Mouse (Mus musculus) embryonic facial prominence, embryonic 13.5 days (tissue): ENCODE measurements around the gene Dalrd3. TPM values are rescaled to one million over a fixed set of nuclear protein-coding genes. Genes with fewer than 3 reads are reported as not detected.

Experiments
- ATAC-seq: fragments of 200-750 bp; cut with Nextera tagmentation; 2 replicates; pipeline ENCODE4 v1.8.0; 2017; ENCODE audit warnings: low read depth; ENCODE audit not compliant: insufficient number of reproducible peaks, insufficient read depth, low FRiP score, low TSS enrichment
- H3K27ac ChIP-seq: fragments of 300-500 bp; sonication (generic); 2 replicates; pipeline ENCODE4 v1.5.1; 2015; ENCODE audit warnings: moderate library complexity, mild to moderate bottlenecking, inconsistent platforms
- H3K27me3 ChIP-seq: fragments of 300-500 bp; sonication (generic); 2 replicates; pipeline ENCODE4 v1.6.1; 2015; ENCODE audit warnings: mild to moderate bottlenecking, inconsistent platforms
- H3K36me3 ChIP-seq: fragments of 300-500 bp; sonication (generic); 2 replicates; pipeline ENCODE4 v1.6.1; 2015; ENCODE audit warnings: mild to moderate bottlenecking, inconsistent platforms
- H3K4me1 ChIP-seq: fragments of 300-500 bp; sonication (generic); 2 replicates; pipeline ENCODE4 v1.6.1; 2015; ENCODE audit warnings: inconsistent platforms
- H3K4me2 ChIP-seq: fragments of 300-500 bp; sonication (generic); 2 replicates; pipeline ENCODE4 v1.6.1; 2015; ENCODE audit warnings: moderate library complexity, mild to moderate bottlenecking, inconsistent platforms
- H3K4me3 ChIP-seq: fragments of 300-500 bp; sonication (generic); 2 replicates; pipeline ENCODE4 v1.5.1; 2015; ENCODE audit warnings: mild to moderate bottlenecking, inconsistent platforms
- H3K9ac ChIP-seq: fragments of 300-500 bp; sonication (generic); 2 replicates; pipeline ENCODE4 v1.6.1; 2015; ENCODE audit warnings: mild to moderate bottlenecking, inconsistent platforms
- H3K9me3 ChIP-seq: fragments of 300-500 bp; sonication (generic); 2 replicates; pipeline ENCODE4 v1.6.1; 2016; ENCODE audit warnings: inconsistent platforms
- WGBS: fragments of 180-500 bp; shearing (Covaris S2); methylation state at CpG from one replicate; pipeline ENCODE4 v1.1.7; 2015; ENCODE audit warnings: mixed read lengths; 5-methylcytosine and 5-hydroxymethylcytosine counted together
- polyA plus RNA-seq: library from polyadenylated mRNA; unstranded; fragments of >200 nt; fragmentation: Nextera tagmentation; extraction: Ambion mirVana; gene quantifications from 2 replicates; pipeline ENCODE4 v1.2.1, GENCODE M21; 2015

Dalrd3 gene
- polyA plus RNA-seq, 1 experiment from 2014 or later: 185 TPM

DNA sequence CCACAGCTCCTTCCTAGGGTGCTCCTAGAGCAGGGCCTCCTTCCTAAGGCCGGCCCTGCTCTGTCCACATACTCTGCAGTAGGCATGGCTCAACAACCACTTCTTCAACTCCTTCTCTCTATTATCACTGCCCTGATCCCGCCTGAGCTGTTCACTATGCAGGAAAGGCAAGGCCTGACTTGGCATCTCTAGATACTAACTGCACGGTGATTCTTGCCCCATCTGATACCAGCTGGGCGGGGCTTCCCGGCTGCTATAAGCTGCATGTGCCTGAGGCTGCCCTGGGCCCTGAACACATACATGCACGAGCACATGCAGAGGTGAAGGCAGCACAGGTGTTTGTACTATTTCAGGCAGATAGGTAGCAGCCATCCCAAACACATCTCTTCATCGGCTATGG is 5.6 kb upstream of the Dalrd3 start:
- Histone ChIP-seq H3K9ac (peak overlapping the region; percentile 32; the same call in 1 of the 2 replicates), H3K4me3 (no peak overlapping the region), H3K4me1 (peaks cover 37% of the 10 kb centered on the region), H3K36me3 (peaks cover 53% of the 10 kb centered on the region), H3K27me3 (no peaks in the 10 kb centered on the region), H3K4me2 (no peak overlapping the region), H3K9me3 (no peaks in the 10 kb centered on the region), H3K27ac (no peak overlapping the region)
- ATAC-seq: no peak
- 79% methylated on average over 7 of the region's 7 CpGs for WGBS

DNA sequence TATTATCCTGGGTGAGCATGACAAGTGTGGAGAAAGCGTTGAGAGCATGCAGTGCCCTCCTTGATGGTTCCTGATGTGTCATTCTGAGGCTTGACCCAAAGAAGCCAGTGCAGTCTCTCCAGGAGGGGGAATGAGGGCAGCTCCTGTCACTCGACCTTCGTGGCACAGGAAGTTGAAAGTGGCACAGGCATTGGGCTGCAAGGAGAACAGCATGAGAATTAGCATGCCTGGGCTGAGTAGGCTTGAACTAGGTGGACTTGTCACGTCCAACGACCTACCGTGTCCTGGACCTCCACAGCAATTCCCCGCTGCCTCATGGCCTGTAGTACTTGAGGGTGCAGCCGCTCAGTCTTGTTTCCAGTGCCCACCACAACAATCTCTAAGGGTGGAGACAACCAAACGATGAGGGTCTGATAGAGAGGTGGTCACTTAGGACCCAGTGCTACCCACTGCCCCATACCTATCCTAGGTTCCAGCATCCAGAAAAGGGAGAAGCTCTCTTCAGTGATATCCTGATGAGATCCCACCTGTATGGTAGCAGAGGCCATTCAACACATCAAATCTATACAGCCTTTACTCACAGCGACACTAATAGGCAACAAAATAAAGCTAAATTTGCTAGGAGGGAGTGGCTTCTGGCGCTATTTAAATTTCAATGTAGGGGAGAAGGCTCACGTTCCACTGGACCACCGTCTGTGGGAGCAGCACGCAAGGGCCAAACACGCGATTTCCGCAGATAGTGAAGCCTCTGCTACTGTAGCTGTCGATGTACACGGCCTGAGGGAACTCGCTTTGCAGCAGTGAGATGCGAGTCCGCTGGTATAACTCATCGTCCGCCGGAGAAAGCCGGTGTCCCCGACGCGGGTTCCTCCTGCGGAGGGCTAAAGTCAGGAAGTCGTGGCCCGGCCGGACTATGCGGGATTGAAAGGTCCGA is 3.5 kb upstream of the Dalrd3 start:
- peaks cover 54% of the 10 kb centered on the region for H3K4me1 ChIP-seq

DNA sequence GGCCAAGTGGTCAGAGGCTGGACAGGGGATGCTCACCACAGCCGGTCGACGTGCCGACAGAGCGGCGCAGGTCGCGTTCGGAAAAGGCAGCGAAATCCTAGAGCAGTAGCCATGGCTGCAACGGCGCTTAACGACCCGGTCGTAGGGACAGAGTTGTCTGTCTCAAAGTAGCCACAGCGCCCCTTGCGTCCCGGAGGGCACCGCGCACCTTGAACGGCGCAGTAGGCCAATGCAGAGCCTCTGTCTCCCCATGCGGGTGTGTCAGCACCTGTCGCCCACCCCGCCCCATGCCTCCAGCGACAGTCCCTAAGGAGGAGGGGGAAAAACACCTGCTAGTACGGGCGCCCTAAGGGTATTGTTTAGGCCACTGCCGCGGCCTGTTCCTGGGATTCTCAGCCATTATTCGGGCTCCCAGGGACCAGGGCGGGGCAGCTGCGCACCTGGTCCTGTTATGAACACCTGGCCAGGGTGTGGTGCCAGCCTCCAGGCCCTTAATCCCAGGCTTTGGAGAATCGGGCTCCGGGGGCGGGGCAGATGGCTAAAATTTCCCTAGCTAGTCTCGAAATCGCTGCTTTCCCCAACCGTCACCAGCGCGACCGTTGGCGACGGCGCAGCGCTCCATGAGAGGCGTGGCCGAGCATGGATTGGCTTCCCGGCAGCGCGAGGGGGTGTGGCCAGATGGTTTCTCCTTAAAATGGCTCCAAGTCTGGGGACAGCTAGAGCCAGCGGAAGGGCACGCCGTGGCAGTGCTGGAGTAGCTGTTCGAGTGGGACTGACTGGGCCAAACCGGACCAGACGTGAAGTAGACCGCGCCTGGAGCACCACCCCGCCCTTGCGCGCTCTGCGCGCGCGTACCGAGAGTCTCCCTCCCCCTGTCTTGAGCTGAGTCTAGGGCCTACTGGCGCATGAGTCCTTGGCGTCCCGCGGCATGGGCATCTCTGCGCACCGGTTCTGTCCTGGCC is 2.6 kb upstream of the Dalrd3 start, which contains the start of gene Ndufaf3:
Gene Ndufaf3 (minus strand): TSS at position 620 of the 962 bp plus-strand sequence.
- Histone ChIP-seq H3K4me1 (peaks cover 48% of the 10 kb centered on the region), H3K9ac (peak within 1 kb of the TSS; percentile 87), H3K27me3 (no peaks in the 10 kb centered on the region), H3K9me3 (no peaks in the 10 kb centered on the region), H3K27ac (peak within 1 kb of the TSS; percentile 92), H3K4me3 (peak within 1 kb of the TSS; percentile 74), H3K36me3 (peaks cover 53% of the 10 kb centered on the region), H3K4me2 (peak within 1 kb of the TSS; percentile 97)
- ATAC-seq: peak; percentile 72
- WGBS: under 1% methylated on average over 73 of the region's 73 CpGs

More for the DNA sequence above, 3.5 kb upstream of the Dalrd3 start:
- WGBS: 13% methylated on average over 35 of the region's 35 CpGs
- no peaks in the 10 kb centered on the region for H3K9me3 ChIP-seq
- peak overlapping the region; percentile 97 for H3K4me2 ChIP-seq
- H3K27ac ChIP-seq: peak overlapping the region; percentile 92
- no peaks in the 10 kb centered on the region for H3K27me3 ChIP-seq
- H3K4me3 ChIP-seq: peak overlapping the region; percentile 74
- ATAC-seq: no peak
- peaks cover 53% of the 10 kb centered on the region for H3K36me3 ChIP-seq
- H3K9ac ChIP-seq: peak overlapping the region; percentile 87

GRCm38 (mm10) chr9:108567931-108568419 is 1.7 kb upstream of the Dalrd3 start:
- H3K4me1 ChIP-seq: peaks cover 48% of the 10 kb centered on the region
- H3K27me3 ChIP-seq: no peaks in the 10 kb centered on the region
- WGBS: 7% methylated on average over 18 of the region's 18 CpGs
- H3K4me2 ChIP-seq: peak overlapping the region; percentile 97
- peaks cover 54% of the 10 kb centered on the region for H3K36me3 ChIP-seq
- peak overlapping the region; percentile 92 for H3K27ac ChIP-seq
- no peaks in the 10 kb centered on the region for H3K9me3 ChIP-seq
- peak overlapping the region; percentile 74 for H3K4me3 ChIP-seq
- ATAC-seq: no peak
- H3K9ac ChIP-seq: peak overlapping the region; percentile 87

- H3K27me3 ChIP-seq: no peaks in the 10 kb centered on the region
- peaks cover 54% of the 10 kb centered on the region for H3K36me3 ChIP-seq
- H3K9me3 ChIP-seq: no peaks in the 10 kb centered on the region
- 72% methylated on average over 17 of the region's 17 CpGs for WGBS
- H3K27ac ChIP-seq: peak overlapping the region; percentile 92; the same call in 1 of the 2 replicates
- peak overlapping the region; percentile 87; the same call in 1 of the 2 replicates for H3K9ac ChIP-seq
- ATAC-seq: no peak
- peak overlapping the region; percentile 97 for H3K4me2 ChIP-seq
- H3K4me3 ChIP-seq: peak overlapping the region; percentile 74
- peaks cover 48% of the 10 kb centered on the region for H3K4me1 ChIP-seq
Observed at GRCm38 (mm10) chr9:108568511-108568921, 1.2 kb upstream of the Dalrd3 start.

- Histone ChIP-seq H3K9me3 (no peaks in the 10 kb centered on the region), H3K4me2 (peak overlapping the region; percentile 99), H3K9ac (peak overlapping the region; percentile 78), H3K36me3 (peaks cover 54% of the 10 kb centered on the region), H3K27me3 (no peaks in the 10 kb centered on the region), H3K4me3 (peak overlapping the region; percentile 68), H3K27ac (peak overlapping the region; percentile 73), H3K4me1 (peaks cover 58% of the 10 kb centered on the region)
- ATAC-seq: no peak
- 3% methylated on average over 40 of the region's 40 CpGs for WGBS
Observed at GRCm38 (mm10) chr9:108570207-108570896, 666 bp downstream of the Dalrd3 start.

GRCm38 (mm10) chr9:108571401-108571973 is 1.8 kb downstream of the Dalrd3 start:
- no peak for ATAC-seq
- H3K9me3 ChIP-seq: no peaks in the 10 kb centered on the region
- H3K36me3 ChIP-seq: peaks cover 58% of the 10 kb centered on the region
- no peak overlapping the region for H3K4me2 ChIP-seq
- no peak overlapping the region for H3K4me3 ChIP-seq
- peaks cover 61% of the 10 kb centered on the region for H3K4me1 ChIP-seq
- 92% methylated on average over 16 of the region's 16 CpGs for WGBS
- no peak overlapping the region for H3K27ac ChIP-seq
- no peaks in the 10 kb centered on the region for H3K27me3 ChIP-seq
- no peak overlapping the region for H3K9ac ChIP-seq

DNA sequence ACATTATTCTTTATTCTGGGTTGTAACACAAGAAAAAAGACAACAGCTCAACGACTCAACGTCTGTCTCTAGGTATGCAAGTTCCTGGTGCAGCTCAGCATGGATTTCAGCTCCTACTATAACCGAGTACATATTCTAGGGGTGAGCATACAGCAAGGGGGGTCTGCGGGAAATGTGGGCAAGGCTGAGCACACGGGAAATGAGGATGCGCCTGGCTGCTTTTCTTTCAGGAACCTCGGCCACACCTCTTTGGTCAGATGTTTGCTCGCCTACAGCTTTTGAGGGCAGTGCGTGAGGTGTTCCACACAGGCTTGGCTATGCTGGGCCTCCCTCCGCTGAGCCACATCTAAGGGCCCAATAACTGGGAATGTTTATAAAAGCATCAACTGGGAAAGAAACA is 2.6 kb downstream of the Dalrd3 start:
- Histone ChIP-seq H3K4me3 (no peak overlapping the region), H3K27me3 (no peaks in the 10 kb centered on the region), H3K9me3 (no peaks in the 10 kb centered on the region), H3K4me1 (peaks cover 69% of the 10 kb centered on the region), H3K4me2 (no peak overlapping the region), H3K9ac (no peak overlapping the region), H3K27ac (no peak overlapping the region), H3K36me3 (peaks cover 58% of the 10 kb centered on the region)
- no peak for ATAC-seq
- 88% methylated on average over 10 of the region's 10 CpGs for WGBS

- Histone ChIP-seq H3K27me3 (no peaks in the 10 kb centered on the region), H3K9ac (no peak overlapping the region), H3K4me1 (peaks cover 65% of the 10 kb centered on the region), H3K4me2 (no peak overlapping the region), H3K4me3 (no peak overlapping the region), H3K27ac (no peak overlapping the region), H3K9me3 (no peaks in the 10 kb centered on the region), H3K36me3 (peaks cover 58% of the 10 kb centered on the region)
- ATAC-seq: no peak
- WGBS: 52% methylated on average over 26 of the region's 26 CpGs
Observed at GRCm38 (mm10) chr9:108573774-108574690, 4.3 kb downstream of the Dalrd3 start.

DNA sequence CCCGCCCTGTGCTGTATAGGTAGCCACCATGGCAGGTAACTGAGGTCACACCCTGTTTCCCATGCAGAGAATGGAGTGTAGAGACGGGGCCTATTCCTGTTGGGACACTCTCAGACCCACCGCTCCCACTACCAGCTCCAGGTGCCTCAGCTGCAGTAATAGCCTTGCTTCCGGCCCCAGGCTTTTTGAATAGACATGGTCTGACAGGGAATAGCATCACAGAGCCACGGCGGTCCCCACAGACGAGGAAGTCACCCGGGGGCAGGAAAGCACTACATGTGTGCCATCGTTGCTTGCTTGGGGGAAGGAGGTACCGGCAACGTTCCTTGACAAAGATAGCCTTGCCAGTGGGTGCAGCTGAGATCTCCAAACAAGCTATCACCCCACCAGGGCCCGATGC is 5.2 kb downstream of the Dalrd3 start:
- ATAC-seq: no peak
- H3K9ac ChIP-seq: no peak overlapping the region
- H3K9me3 ChIP-seq: no peaks in the 10 kb centered on the region
- H3K4me2 ChIP-seq: no peak overlapping the region
- WGBS: 84% methylated on average over 12 of the region's 12 CpGs
- H3K27me3 ChIP-seq: no peaks in the 10 kb centered on the region
- H3K27ac ChIP-seq: no peak overlapping the region
- H3K4me3 ChIP-seq: no peak overlapping the region
- H3K4me1 ChIP-seq: peaks cover 64% of the 10 kb centered on the region
- peaks cover 58% of the 10 kb centered on the region for H3K36me3 ChIP-seq
